ENCODE assay signal across 8 mouse cellular contexts in the genomic region with DNA sequence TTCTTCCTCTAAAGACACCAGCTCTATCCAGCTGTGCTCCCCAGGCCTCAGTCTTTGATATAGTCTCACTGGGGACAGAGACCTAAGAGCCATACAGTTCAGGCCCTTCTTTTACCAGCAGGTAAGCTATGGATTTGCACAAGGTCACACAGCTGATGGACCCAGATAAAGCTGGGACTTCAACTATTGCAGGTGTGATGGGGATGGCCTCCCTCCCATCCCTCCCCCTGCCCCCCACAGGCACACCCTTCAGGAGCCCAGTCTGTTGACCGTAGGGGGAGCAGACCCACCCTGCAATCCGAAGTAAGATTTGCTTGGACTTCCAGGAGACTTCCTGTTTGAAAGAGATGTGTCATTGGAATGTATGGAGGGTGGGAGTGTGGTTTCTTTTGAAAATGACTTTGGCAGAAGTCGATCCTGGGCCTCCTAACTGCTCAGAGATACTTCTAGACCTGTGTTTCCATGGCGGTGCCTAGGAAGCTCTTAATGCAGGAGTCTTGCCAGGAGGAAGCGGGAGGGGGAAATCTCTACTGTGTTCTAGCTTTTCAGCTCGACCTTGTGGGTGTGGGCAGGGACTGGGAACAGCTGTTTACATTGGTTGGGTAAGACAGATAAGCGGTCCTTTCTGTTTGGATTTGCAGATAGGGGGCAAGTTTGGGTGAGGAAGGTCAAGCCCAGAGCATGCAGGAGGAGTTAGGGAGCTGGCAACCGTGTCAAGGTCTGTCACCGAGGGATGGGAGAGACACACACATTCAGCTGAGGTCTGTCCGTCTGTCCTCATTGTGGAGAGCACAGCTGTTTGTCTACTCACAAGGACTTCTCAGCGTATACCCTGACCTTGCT. TPM values are rescaled to one million over a fixed set of nuclear protein-coding genes. Genes with fewer than 3 reads are reported as not detected.
DNase-seq lines count a peak whose midpoint lies in the region; ATAC-seq and TF ChIP-seq lines count a peak whose summit lies in the region.
"Had no signal": no experiment of that assay in that cellular context is flagged by ENCODE, and none has a peak within 500 bp of the region (broad histone marks: within the 10 kb centered on the region; RNA-seq: fewer than 3 reads in every experiment).

No protein-coding gene starts in this region.

- H3K36me3 ChIP-seq in E14TG2a.4 (ENCODE audit: insufficient read depth, low read length) (no peaks in the 10 kb centered on the region), G1E (replicated peaks) (no peaks in the 10 kb centered on the region)
- H3K36me3 ChIP-seq: midbrain, embryonic 12.5 days had no signal

- H3K4me1 ChIP-seq in E14TG2a.4 (replicated peaks; ENCODE audit: low read depth, low read length) (peaks cover 63% of the 10 kb centered on the region), G1E (ENCODE audit: insufficient read depth, low read depth, low read length) (peaks cover 6% of the 10 kb centered on the region)

- TF ChIP-seq CTCF in E14TG2a.4 (conservative IDR thresholded peaks at IDR 0.05; ENCODE audit: low read length) (no peak), G1E (IDR thresholded peaks at IDR 0.05; ENCODE audit: low read depth, low read length) (no peak)

- H3K27me3 ChIP-seq in E14TG2a.4 (ENCODE audit: insufficient read depth, low read length), result 0 out of 2 replicates have a peak, but pooled peaks cover 9% of the 10 kb centered on the region
- H3K27me3 ChIP-seq in G1E (ENCODE audit: insufficient read depth, low read length), result peaks cover 42% of the 10 kb centered on the region
- H3K27me3 ChIP-seq: midbrain, embryonic 12.5 days had no signal

- WGBS in large intestine, adult 2 months, result 19% methylated on average over 11 of the region's 11 CpGs

- peak overlapping the region; percentile 46 for H3K4me3 ChIP-seq in E14TG2a.4 (replicated peaks; ENCODE audit: low read length)
- H3K4me3 ChIP-seq in G1E (ENCODE audit: low read depth, low read length), result no peak overlapping the region
- H3K4me3 ChIP-seq: midbrain, embryonic 12.5 days had no signal

- no peak for DNase-seq in G1E (ENCODE audit: low spot score)
- peak; percentile 69 for DNase-seq in large intestine, adult 2 months (ENCODE audit: low read depth, low spot score)
- peak; percentile 63 to 79 for DNase-seq in lung, postnatal 4 days
- DNase-seq in frontal cortex, postnatal 25 days (ENCODE audit: low spot score in 2 of 2), result no peak
- no peak for DNase-seq in cerebellum, adult 9-11 months
- no peak for DNase-seq in left cerebral cortex, postnatal 25 days (ENCODE audit: low spot score in 2 of 2)

- ATAC-seq in G1E (ENCODE audit: extremely low read depth, insufficient number of reproducible peaks, low FRiP score, poor library complexity, severe bottlenecking), result peak; percentile 15; the same call in 1 of the 2 replicates

- peaks cover 7% of the 10 kb centered on the region for H3K9me3 ChIP-seq in E14TG2a.4 (ENCODE audit: low read length)
- no peaks in the 10 kb centered on the region for H3K9me3 ChIP-seq in G1E (replicated peaks)
- H3K9me3 ChIP-seq: midbrain, embryonic 12.5 days had no signal

- intact Hi-C loops in left cerebral cortex, postnatal 25 days (cut with DNase I), result no loop called here

RNA-seq across cellular contexts. Expression of gene Proser2, which starts 58.2 kb away (rescaled TPM):
- total RNA-seq in G1E (2014; fragmentation: Nextera tagmentation) (not detected in 2 replicates), G1E (2017) (0.06 and 0.11 TPM in 2 replicates)
- polyA plus RNA-seq in G1E (2012), result not detected in 2 replicates
- polyA plus RNA-seq in large intestine, adult 2 months (2012; rRNA removed), result 7.9 and 8.1 TPM in 2 replicates
- 1 to 10 TPM; 3.0 to 3.5 TPM for total RNA-seq in left cerebral cortex, postnatal 25 days (2021)

Comparison
In these comparisons a context has a peak if more than half of its experiments do, and no peak if none do; other contexts are left out.
1. DNase-seq: peak in large intestine, adult 2 months (single experiment) and lung, postnatal 4 days (2 of 2); none in G1E (single experiment), frontal cortex, postnatal 25 days (0 of 2), cerebellum, adult 9-11 months (single experiment) and left cerebral cortex, postnatal 25 days (0 of 2).